Mouse (Mus musculus) E14TG2a.4 (cell line): ENCODE results near the gene Guca2b.
"Not testable (repeated sequence)": the region's sequence is repeated elsewhere in the genome, so short reads cannot be mapped to it uniquely, and the experiment has no call there.

ENCODE experiments used
- H3K27me3 ChIP-seq: 2 replicates; pipeline ENCODE4 v1.6.1; 2014; ENCODE audit warnings: low read length, control low read depth; ENCODE audit not compliant: insufficient read depth
- H3K36me3 ChIP-seq: 2 replicates; pipeline ENCODE4 v1.6.1; 2014; ENCODE audit warnings: low read length, control low read depth; ENCODE audit not compliant: insufficient read depth
- H3K4me1 ChIP-seq: replicated peaks from 2 replicates; pipeline ENCODE4 v1.6.1; 2014; ENCODE audit warnings: low read depth, low read length, control low read depth
- H3K4me3 ChIP-seq: replicated peaks from 2 replicates; pipeline ENCODE4 v1.5.1; 2014; ENCODE audit warnings: mild to moderate bottlenecking, low read length
- H3K9me3 ChIP-seq: 2 replicates; pipeline ENCODE4 v1.6.1; 2014; ENCODE audit warnings: low read length, control low read depth
- CTCF ChIP-seq: conservative IDR thresholded peaks from 2 replicates; pipeline ENCODE4 v1.5.1; 2014; ENCODE audit warnings: low read length
- NANOG ChIP-seq: IDR thresholded peaks from 2 replicates; pipeline ENCODE4 v1.6.1; 2014; ENCODE audit warnings: borderline replicate concordance, low read length, mixed read lengths
- POU5F1 ChIP-seq: IDR thresholded peaks from 2 replicates; pipeline ENCODE4 v1.6.1; 2014; ENCODE audit warnings: low read length, borderline replicate concordance

Guca2b gene

DNA sequence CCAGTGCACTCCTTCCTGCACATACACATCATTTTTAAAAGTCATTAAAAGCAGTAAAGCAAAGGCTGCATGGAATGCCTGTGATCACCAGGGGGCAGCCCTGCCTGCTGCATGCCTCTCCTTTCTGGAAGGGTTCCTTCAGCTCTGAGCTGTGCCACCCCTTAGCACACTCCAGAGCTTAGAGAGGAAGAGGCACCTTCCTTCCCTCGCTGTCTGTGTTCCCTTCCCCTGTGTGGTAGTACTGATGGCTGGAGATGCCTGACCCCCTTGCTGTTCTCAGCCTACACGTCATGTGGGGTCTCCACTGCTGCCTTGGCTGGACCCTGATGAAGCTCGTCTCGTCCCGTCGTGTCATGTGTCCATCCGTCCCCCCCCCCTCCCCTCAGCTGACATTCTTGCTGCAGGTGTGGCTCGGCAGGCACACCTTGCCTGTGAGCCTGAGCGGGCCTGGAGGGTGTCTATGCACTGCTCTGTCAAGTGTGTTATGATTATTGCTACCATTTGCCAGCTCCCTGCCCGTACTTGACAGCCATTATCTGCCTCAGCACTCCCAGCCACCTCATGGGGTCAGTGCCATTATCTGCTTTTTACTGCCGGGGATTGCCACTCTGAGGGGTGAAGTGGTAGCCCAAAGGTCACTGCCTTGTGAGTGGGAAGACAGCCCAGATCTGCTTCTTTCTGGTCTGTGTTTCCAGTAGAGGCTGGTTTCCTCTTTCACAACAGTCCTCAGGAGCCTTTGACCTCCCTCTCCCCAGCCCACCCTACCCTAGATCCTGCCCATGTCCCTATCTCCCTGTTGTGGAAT, 27.4 kb downstream of the Guca2b start:
- Histone ChIP-seq H3K27me3 (no peaks in the 10 kb centered on the region), H3K4me1 (peaks cover 67% of the 10 kb centered on the region), H3K36me3 (peaks cover 43% of the 10 kb centered on the region), H3K9me3 (no peaks in the 10 kb centered on the region), H3K4me3 (no peak overlapping the region)
- no peak for TF ChIP-seq POU5F1
- TF ChIP-seq NANOG, result no peak
- TF ChIP-seq CTCF, result peak; percentile 35

DNA sequence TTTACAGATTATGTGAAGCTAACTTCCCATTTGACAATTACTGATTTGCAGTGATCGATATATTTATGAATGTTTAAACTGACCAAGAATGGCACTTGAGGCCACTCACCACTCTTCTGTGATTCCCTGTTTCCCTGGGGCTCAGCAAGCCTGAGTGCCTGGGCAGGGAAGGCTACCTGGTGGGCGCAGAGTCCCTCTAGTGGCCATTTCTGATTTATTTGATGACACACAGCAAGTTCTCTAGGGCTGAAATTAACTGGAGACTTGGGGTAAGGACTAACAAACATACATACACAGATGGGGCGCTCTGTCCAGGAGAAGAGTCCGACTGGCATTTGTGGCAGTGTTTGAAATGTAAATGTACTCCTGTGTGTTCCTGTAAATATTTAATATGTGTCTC, 30.4 kb downstream of the Guca2b start:
- Histone ChIP-seq H3K36me3 (peaks cover 68% of the 10 kb centered on the region), H3K4me1 (peaks cover 44% of the 10 kb centered on the region)
- H3K4me3 ChIP-seq, H3K9me3 ChIP-seq, H3K27me3 ChIP-seq: not testable (repeated sequence)

DNA sequence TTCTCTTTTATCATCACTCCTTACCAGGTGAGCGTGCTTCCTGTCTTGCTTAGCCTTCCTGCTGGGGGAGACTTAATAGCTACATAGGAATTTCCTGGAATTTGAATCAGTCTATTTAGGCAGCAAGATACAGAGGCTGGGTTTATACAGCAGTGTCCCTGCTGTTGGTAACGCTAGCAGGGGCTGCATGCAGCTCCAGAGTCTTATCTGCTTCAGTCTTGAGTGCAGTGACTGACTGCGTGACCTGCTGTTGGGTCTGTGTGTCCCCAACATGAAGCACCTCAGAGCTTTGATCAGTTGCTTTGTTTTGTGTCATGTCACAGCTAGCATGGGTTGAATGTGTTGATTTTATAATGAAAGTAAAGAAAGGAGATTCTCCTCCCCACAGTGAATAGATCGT, 31.4 kb downstream of the Guca2b start:
- H3K4me1 ChIP-seq, result peaks cover 33% of the 10 kb centered on the region
- no peaks in the 10 kb centered on the region for H3K27me3 ChIP-seq
- peaks cover 74% of the 10 kb centered on the region for H3K36me3 ChIP-seq
- H3K4me3 ChIP-seq, result no peak overlapping the region
- no peak for TF ChIP-seq NANOG
- no peak for TF ChIP-seq POU5F1
- no peak for TF ChIP-seq CTCF
- H3K9me3 ChIP-seq, result no peaks in the 10 kb centered on the region

DNA sequence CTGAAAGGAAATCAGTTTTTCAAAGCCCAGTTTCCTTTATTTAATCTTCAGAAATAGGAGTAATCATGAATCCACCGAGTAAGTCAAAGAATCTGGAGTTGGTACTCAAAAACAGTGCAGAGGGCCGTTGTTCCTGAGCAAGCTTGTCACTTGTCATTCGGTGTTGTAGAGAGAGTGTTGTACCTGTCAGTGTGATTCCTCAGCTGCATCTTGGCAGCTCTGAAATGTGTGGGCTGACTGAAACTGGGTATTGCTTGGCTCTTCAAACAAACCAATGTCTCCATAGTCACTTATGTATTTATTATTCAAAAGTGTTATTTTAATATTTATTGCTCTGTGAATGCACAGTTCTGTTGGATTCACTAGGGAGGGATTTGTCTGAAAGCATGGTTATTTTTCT, 31.9 kb downstream of the Guca2b start:
- H3K36me3 ChIP-seq, result peaks cover 77% of the 10 kb centered on the region
- H3K4me1 ChIP-seq, result peaks cover 29% of the 10 kb centered on the region
- TF ChIP-seq POU5F1 (no peak), NANOG (no peak), CTCF (no peak)
- no peak overlapping the region for H3K4me3 ChIP-seq
- no peaks in the 10 kb centered on the region for H3K9me3 ChIP-seq
- no peaks in the 10 kb centered on the region for H3K27me3 ChIP-seq

DNA sequence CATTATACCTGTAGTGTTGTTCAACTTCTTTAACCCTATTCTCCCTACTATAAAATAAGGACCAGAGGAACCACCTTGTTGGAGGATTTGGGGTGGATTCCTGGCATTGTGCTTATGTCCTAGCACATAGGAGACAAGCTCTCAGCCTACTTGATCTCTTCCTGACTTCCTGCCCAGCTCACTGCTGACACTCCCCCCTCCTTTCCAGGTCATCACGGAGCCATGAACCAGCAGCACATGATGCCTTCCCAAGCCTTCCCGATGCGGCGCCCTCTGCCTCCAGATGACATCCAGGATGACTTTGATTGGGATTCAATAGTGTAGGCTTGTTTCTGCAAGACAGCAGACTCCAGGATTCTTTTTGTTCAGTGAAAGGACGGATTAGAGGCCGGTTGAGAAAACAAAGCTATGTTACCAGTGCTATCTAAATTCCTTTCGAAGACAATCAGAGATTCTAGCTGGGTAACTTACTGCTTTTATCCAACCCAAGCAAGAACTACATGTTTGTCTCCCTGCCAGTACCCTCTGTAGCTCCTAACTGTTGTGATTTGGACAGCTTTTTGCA, 32.6 kb downstream of the Guca2b start:
- peaks cover 85% of the 10 kb centered on the region for H3K36me3 ChIP-seq
- no peak for TF ChIP-seq CTCF
- TF ChIP-seq NANOG, result peak; percentile 67; the same call in 1 of the 2 replicates
- peaks cover 22% of the 10 kb centered on the region for H3K4me1 ChIP-seq
- H3K4me3 ChIP-seq, result no peak overlapping the region
- H3K27me3 ChIP-seq, result no peaks in the 10 kb centered on the region
- H3K9me3 ChIP-seq, result no peaks in the 10 kb centered on the region

DNA sequence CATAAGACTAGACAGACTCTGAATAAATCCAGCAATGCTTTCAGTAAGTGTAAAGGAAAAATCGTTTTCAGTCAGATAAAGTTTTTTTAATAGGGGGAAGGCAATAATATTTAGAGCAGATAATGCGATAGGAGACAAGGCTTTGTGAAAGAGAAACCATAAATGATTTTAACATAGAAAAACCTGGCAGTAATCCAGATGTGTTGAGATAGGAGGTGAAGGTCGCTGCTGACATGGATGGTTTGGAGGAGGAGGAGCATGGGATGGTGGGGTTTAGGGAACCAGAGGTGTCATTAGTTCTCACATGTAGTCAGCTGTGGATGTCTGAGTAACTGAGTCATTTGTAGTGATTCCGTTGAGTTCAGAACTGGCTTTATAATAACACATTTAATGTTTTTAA, 44.0 kb downstream of the Guca2b start:
- no peaks in the 10 kb centered on the region for H3K27me3 ChIP-seq

DNA sequence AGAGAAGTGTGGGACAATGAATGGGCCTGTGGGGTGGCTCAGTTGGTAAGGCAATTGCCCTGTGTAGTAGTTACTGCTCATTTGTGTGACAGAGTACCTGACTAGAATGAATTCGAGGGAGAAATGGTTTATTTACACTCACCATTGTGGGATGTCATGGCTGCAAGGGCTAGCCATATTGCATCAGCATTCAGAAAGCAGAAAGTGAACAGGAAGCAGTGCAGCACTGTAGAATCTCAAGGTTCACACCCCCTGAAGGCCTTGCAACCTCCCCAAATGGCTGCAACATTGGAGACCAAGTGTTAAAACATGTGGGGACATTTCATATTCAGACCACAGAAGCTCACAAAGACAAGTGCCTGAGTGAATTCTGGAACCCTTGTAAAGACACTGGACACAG, 44.7 kb downstream of the Guca2b start:
- no peaks in the 10 kb centered on the region for H3K4me1 ChIP-seq
- H3K27me3 ChIP-seq, result no peaks in the 10 kb centered on the region
- peaks cover 20% of the 10 kb centered on the region for H3K36me3 ChIP-seq
- no peak for TF ChIP-seq POU5F1
- TF ChIP-seq NANOG, result no peak
- no peak for TF ChIP-seq CTCF
- no peaks in the 10 kb centered on the region for H3K9me3 ChIP-seq
- no peak overlapping the region for H3K4me3 ChIP-seq

More for the DNA sequence above, 44.0 kb downstream of the Guca2b start:
- Histone ChIP-seq H3K36me3 (peaks cover 27% of the 10 kb centered on the region), H3K4me3 (no peak overlapping the region), H3K9me3 (no peaks in the 10 kb centered on the region), H3K4me1 (no peaks in the 10 kb centered on the region)
- TF ChIP-seq POU5F1, result no peak

DNA sequence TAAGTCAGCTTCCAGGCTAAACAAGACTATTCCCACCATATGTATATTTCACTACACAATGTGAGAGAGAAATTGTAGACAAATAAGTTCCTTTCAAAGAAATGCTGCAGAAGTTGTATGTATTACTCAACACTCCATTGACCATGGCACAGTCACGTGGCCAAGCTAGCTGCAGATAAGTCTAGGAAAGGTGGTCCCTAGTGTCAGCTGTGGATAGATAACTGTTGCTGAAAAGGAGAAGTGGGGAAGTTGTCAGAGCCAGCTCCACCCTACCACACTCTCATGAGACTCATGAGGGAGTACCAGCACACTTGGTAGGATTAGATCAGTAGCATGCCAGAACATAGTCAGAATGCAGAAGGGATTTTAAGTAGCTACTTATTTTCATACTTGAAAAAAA, 49.3 kb downstream of the Guca2b start:
- Histone ChIP-seq H3K27me3 (no peaks in the 10 kb centered on the region), H3K4me1 (no peaks in the 10 kb centered on the region), H3K4me3 (no peak overlapping the region), H3K9me3 (no peaks in the 10 kb centered on the region), H3K36me3 (peaks cover 16% of the 10 kb centered on the region; the same call in 1 of the 2 replicates)
- no peak for TF ChIP-seq POU5F1
- no peak for TF ChIP-seq NANOG
- TF ChIP-seq CTCF, result no peak
